Mouse (Mus musculus): ENCODE measurements around the gene Fras1. TPM values are rescaled to one million over a fixed set of nuclear protein-coding genes. Genes with fewer than 3 reads are reported as not detected.

Gene Fras1
- polyA plus RNA-seq, 1 experiment from 2014 or later = 17.8 TPM

Other genes with a start within 250 kb of the Fras1 start
- 11.5 and 13.3 TPM in 2 replicates for gene Cnot6l, start 209.8 kb upstream of the Fras1 start, polyA plus RNA-seq (2015; fragmentation: Nextera tagmentation; extraction: Ambion mirVana)
- 18.7 and 20.4 TPM in 2 replicates for gene Mrpl1, start 164.5 kb upstream of the Fras1 start, polyA plus RNA-seq (2015; fragmentation: Nextera tagmentation; extraction: Ambion mirVana)